Mouse (Mus musculus) natural killer cell, adult 2 months (primary cell): ENCODE results near the gene Mink1.

ENCODE experiments used
- DNase-seq, 2 experiments: peaks; one replicate each; pipeline ENCODE4 v3.0.0; 2022; ENCODE audit warnings: low spot score in 2 of 2

Gene Mink1

GRCm38 (mm10) chr11:70635601-70636000 is 72.9 kb downstream of the Mink1 start:
- DNase-seq = no peak

- DNase-seq = no peak
Measured at GRCm38 (mm10) chr11:70637764-70638163, 75.1 kb downstream of the Mink1 start.

- DNase-seq = no peak
Measured at GRCm38 (mm10) chr11:70638293-70638692, 75.6 kb downstream of the Mink1 start.

GRCm38 (mm10) chr11:70638714-70639278 is 76.1 kb downstream of the Mink1 start, which contains the start of gene Gp1ba:
Gp1ba (plus strand) TSS chr11:70639122.
- no peak for DNase-seq

- no peak for DNase-seq
Measured at GRCm38 (mm10) chr11:70639976-70640375, 77.3 kb downstream of the Mink1 start.

- DNase-seq = no peak
Measured at GRCm38 (mm10) chr11:70641241-70641640, 78.6 kb downstream of the Mink1 start.

- no peak for DNase-seq
Measured at GRCm38 (mm10) chr11:70643051-70643450, 80.4 kb downstream of the Mink1 start.

- DNase-seq = no peak
Measured at GRCm38 (mm10) chr11:70644564-70645103, 82.0 kb downstream of the Mink1 start.

- no peak for DNase-seq
Measured at GRCm38 (mm10) chr11:70645461-70646258, 83.0 kb downstream of the Mink1 start.

GRCm38 (mm10) chr11:70646259-70646555 is 83.5 kb downstream of the Mink1 start:
- DNase-seq = no peak

- DNase-seq = peak; percentile 93 to 95
Measured at GRCm38 (mm10) chr11:70646691-70647650, 84.3 kb downstream of the Mink1 start, which contains the start of the genes Rnf167 and Slc25a11. Rnf167 (plus strand) TSS chr11:70647235. Slc25a11 (minus strand) TSS chr11:70647479.

- DNase-seq = peak in 1 of 2 experiments; percentile 23
Measured at GRCm38 (mm10) chr11:70647716-70648420, 85.2 kb downstream of the Mink1 start.

- DNase-seq = peak in 1 of 2 experiments; percentile 21
Measured at GRCm38 (mm10) chr11:70648512-70648911, 85.8 kb downstream of the Mink1 start.

GRCm38 (mm10) chr11:70649185-70649734 is 86.6 kb downstream of the Mink1 start:
- DNase-seq = no peak

GRCm38 (mm10) chr11:70650322-70651175 is 87.9 kb downstream of the Mink1 start:
- peak in 1 of 2 experiments; percentile 57 for DNase-seq

GRCm38 (mm10) chr11:70651391-70651790 is 88.7 kb downstream of the Mink1 start:
- DNase-seq = peak; percentile 47 to 59

GRCm38 (mm10) chr11:70652029-70652883 is 89.6 kb downstream of the Mink1 start:
- peak in 1 of 2 experiments; percentile 40 for DNase-seq

- DNase-seq = peak in 1 of 2 experiments; percentile 29
Measured at GRCm38 (mm10) chr11:70652884-70653344, 90.2 kb downstream of the Mink1 start.
